Mouse (Mus musculus) heart, adult 9 months (tissue): ENCODE measurements around the gene Rab34.

ENCODE experiments used
- DNase-seq, 2 experiments: peaks; one replicate each; pipeline ENCODE4 v3.0.0; 2022; ENCODE audit warnings: low spot score in 2 of 2

Rab34 gene

DNA sequence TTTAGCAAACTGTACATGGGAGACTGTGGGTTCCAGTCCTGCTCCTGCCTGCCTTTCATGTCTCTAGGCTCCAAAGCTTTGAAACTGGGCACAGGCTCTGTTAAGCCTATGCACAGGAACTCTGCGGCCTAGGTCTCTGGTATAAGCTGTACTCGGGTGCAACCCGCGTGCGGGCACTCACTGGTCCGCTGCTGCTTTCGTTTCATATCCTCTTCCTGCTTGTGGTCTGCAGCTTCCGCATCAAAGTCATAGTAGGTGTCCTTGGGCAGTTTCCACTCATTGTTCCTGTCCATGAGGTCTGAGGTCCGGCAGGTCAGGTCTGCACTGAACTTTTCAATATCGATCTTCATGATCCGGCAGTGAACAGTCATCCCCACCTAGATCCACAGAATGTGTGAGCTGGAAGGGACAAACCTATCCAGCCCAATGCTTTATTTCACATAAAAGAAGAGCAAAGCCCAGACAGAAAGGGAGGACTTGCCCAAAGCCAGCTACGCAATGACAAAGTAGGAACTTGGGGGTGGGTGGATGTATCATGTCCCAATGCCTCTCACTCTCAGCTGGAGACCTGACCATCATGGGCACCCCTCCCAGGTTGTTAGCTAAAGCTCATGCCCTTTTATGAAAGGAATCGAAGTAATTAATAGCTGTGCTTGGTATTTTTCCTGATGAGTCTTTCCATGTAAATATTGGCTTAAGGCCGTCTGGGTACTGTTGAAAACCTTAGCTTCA lies 25.0 kb downstream of the Rab34 start:
- peak in 1 of 2 experiments; percentile 27 for DNase-seq

DNA sequence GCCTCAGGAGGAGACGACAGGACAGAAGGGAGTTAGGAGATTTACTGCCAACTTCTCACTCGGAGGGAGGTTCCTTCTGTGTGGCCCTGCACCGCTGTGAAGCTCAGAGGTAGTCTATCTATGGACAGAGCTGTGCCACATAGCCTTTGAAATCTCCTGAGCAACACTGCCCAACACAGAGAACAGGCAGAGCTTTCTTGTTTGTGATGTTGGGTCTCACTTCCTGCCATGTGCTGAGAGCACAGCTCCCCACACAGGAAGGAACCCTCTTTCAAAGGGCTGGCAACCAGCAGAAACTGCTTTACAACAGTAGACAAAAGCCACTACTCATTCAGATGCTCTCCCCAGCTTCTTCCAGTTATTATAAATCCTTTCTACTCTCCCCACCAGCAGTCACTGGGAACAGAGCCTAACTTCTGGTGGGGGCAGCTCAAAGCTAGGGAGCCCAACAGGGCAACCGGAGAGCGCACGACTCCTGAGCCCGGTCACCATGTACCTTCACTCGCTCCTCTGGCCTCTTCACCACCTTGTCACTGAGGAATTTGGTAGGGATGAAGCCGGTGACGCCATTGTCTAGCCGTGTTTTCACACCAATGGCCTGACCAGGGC lies 27.6 kb downstream of the Rab34 start:
- DNase-seq, result no peak

DNA sequence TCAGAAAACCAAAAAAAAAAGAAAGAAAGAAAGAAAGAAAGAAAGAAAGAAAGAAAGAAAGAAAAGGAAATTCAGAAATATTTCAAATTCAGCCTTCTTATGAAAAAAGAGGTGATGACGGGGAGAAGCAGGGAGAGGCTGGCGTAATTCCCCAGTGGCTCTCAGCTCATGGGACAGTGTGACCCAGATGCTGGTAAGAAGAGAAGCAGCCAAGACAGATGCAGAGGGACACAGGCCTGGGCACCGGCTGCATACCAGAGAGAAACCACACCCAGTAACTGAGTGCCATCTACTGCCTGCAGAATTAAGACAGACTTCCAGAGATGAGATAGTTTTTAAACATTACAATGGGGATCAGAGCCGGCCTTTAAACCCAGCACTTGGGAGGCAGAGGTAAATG lies 35.4 kb downstream of the Rab34 start:
- DNase-seq, result no peak

DNA sequence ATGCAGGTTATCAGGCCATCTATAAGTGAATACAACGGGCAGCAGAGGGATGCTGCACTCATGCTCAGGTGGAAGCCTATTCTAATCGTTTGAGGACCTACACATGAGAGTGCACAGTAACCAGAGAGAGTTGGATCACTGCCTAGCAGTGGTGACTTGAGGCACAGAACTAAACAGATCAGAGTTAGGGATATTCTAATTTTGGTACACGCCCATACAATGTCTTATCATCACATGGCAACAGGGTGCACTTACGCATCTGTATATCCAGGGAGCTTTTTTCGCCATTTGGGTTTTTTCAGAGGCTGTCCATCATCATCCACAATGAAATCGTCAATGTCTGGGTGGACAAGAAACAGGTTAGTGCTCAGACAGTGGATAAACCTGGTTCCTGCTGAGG lies 43.3 kb downstream of the Rab34 start:
- no peak for DNase-seq

DNA sequence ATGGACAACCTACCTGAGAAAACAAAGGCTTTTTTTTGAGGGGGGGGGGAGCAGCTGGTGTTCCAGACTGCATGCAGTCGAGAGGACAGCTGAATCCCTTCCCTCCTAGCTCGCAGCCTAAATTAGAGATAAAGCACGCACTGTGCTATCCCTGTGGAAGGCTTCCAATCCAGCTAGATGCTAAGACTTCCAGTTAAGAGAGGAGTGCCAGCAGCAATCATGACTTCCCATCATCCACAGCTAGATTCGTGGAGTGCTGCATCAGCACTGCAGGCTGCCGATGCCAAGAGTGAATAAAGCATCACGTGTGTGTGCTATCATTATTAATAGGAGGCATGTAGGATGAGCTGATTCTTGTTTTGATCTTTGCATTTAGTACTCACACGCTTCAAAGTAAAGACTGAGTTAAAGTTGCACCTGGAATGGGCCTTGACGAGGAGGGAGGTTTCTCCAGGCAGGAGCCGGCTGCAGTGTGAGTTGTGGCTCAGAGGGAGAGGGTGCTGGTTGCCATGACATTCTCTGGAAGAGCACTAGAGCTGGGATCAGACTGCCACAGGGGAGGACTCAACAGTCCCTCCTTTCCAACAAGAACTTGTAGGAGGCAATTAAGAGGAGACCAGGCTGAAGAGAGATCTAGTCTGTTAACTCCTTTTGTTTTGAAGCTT lies 52.1 kb downstream of the Rab34 start:
- peak in 1 of 2 experiments; percentile 18 for DNase-seq
